Mouse (Mus musculus): ENCODE data around the gene Sf3b6. TPM values are rescaled to one million over a fixed set of nuclear protein-coding genes. Genes with fewer than 3 reads are reported as not detected.
A peak's percentile ranks its signal among the peaks of the same experiment; 100 is the strongest.

The Sf3b6 gene
- polyA plus RNA-seq, 1 experiment from 2014 or later, result 405 TPM

GRCm38 (mm10) chr12:4816680-4817360 is 524 bp upstream of the Sf3b6 start:
- DNase-seq (ENCODE audit: low spot score) (no peak), ATAC-seq (peak; percentile 3; the same call in 1 of the 2 replicates)
- Histone ChIP-seq H3K9ac (ENCODE audit: low read length) (peak overlapping the region; percentile 69), H3K27ac (ENCODE audit: low read depth, low read length) (peak overlapping the region; percentile 74; the same call in 1 of the 2 replicates), H3K4me1 (ENCODE audit: control insufficient read depth, insufficient read depth, low read length) (peaks cover 7% of the 10 kb centered on the region), H3K9me3 (replicated peaks; ENCODE audit: control insufficient read depth, low read length) (no peaks in the 10 kb centered on the region), H3K36me3 (ENCODE audit: control insufficient read depth, insufficient read depth, low read length) (peaks cover 13% of the 10 kb centered on the region), H3K27me3 (replicated peaks; ENCODE audit: control insufficient read depth, insufficient read depth, low read length) (no peaks in the 10 kb centered on the region), H3K4me3 (ENCODE audit: low read depth, low read length) (peak overlapping the region; percentile 81), H3K4me2 (ENCODE audit: low read length) (peak overlapping the region; percentile 59)
- WGBS, result 9% methylated on average over 24 of the region's 24 CpGs

- WGBS, result 69% methylated on average over 3 of the region's 3 CpGs
- Histone ChIP-seq H3K9me3 (replicated peaks; ENCODE audit: control insufficient read depth, low read length) (no peaks in the 10 kb centered on the region), H3K4me2 (ENCODE audit: low read length) (no peak overlapping the region), H3K4me3 (ENCODE audit: low read depth, low read length) (no peak overlapping the region), H3K36me3 (ENCODE audit: control insufficient read depth, insufficient read depth, low read length) (peaks cover 58% of the 10 kb centered on the region), H3K4me1 (ENCODE audit: control insufficient read depth, insufficient read depth, low read length) (no peaks in the 10 kb centered on the region), H3K9ac (ENCODE audit: low read length) (no peak overlapping the region), H3K27me3 (replicated peaks; ENCODE audit: control insufficient read depth, insufficient read depth, low read length) (no peaks in the 10 kb centered on the region), H3K27ac (ENCODE audit: low read depth, low read length) (no peak overlapping the region)
- no peak for DNase-seq (ENCODE audit: low spot score)
- ATAC-seq, result no peak
These were observed 9.9 kb downstream of the Sf3b6 start for GRCm38 (mm10) chr12:4827256-4827655.

GRCm38 (mm10) chr12:4836959-4837358 is 19.6 kb downstream of the Sf3b6 start:
- Histone ChIP-seq H3K9me3 (replicated peaks; ENCODE audit: control insufficient read depth, low read length) (no peaks in the 10 kb centered on the region), H3K9ac (ENCODE audit: low read length) (no peak overlapping the region), H3K27me3 (replicated peaks; ENCODE audit: control insufficient read depth, insufficient read depth, low read length) (peaks cover 6% of the 10 kb centered on the region; the same call in 1 of the 2 replicates), H3K36me3 (ENCODE audit: control insufficient read depth, insufficient read depth, low read length) (0 out of 2 replicates have a peak, but pooled peaks cover 4% of the 10 kb centered on the region), H3K4me1 (ENCODE audit: control insufficient read depth, insufficient read depth, low read length) (no peaks in the 10 kb centered on the region), H3K27ac (ENCODE audit: low read depth, low read length) (no peak overlapping the region), H3K4me2 (ENCODE audit: low read length) (no peak overlapping the region), H3K4me3 (ENCODE audit: low read depth, low read length) (no peak overlapping the region)
- 58% methylated on average over 4 of the region's 4 CpGs for WGBS
- ATAC-seq, result no peak
- DNase-seq (ENCODE audit: low spot score), result no peak

GRCm38 (mm10) chr12:4840010-4840409 is 22.7 kb downstream of the Sf3b6 start:
- Histone ChIP-seq H3K9ac (ENCODE audit: low read length) (no peak overlapping the region), H3K27me3 (replicated peaks; ENCODE audit: control insufficient read depth, insufficient read depth, low read length) (peaks cover 6% of the 10 kb centered on the region; the same call in 1 of the 2 replicates), H3K36me3 (ENCODE audit: control insufficient read depth, insufficient read depth, low read length) (no peaks in the 10 kb centered on the region), H3K4me2 (ENCODE audit: low read length) (no peak overlapping the region; the same call in 1 of the 2 replicates), H3K4me1 (ENCODE audit: control insufficient read depth, insufficient read depth, low read length) (peaks cover 7% of the 10 kb centered on the region; the same call in 1 of the 2 replicates), H3K9me3 (replicated peaks; ENCODE audit: control insufficient read depth, low read length) (no peaks in the 10 kb centered on the region), H3K27ac (ENCODE audit: low read depth, low read length) (no peak overlapping the region), H3K4me3 (ENCODE audit: low read depth, low read length) (no peak overlapping the region)
- DNase-seq (ENCODE audit: low spot score) (no peak), ATAC-seq (no peak)
- whole genome bisulfite sequencing, result 55% methylated on average over 6 of the region's 6 CpGs

GRCm38 (mm10) chr12:4840741-4841140 is 23.4 kb downstream of the Sf3b6 start:
- peaks cover 6% of the 10 kb centered on the region; the same call in 1 of the 2 replicates for H3K27me3 ChIP-seq (replicated peaks; ENCODE audit: control insufficient read depth, insufficient read depth, low read length)
- peak overlapping the region; percentile 77 for H3K9ac ChIP-seq (ENCODE audit: low read length)
- ATAC-seq (no peak), DNase-seq (ENCODE audit: low spot score) (peak; percentile 20)
- peaks cover 7% of the 10 kb centered on the region; the same call in 1 of the 2 replicates for H3K4me1 ChIP-seq (ENCODE audit: control insufficient read depth, insufficient read depth, low read length)
- H3K27ac ChIP-seq (ENCODE audit: low read depth, low read length), result no peak overlapping the region
- no peaks in the 10 kb centered on the region for H3K36me3 ChIP-seq (ENCODE audit: control insufficient read depth, insufficient read depth, low read length)
- H3K4me3 ChIP-seq (ENCODE audit: low read depth, low read length), result peak overlapping the region; percentile 70
- 2% methylated on average over 11 of the region's 11 CpGs for WGBS
- peak overlapping the region; percentile 92 for H3K4me2 ChIP-seq (ENCODE audit: low read length)
- no peaks in the 10 kb centered on the region for H3K9me3 ChIP-seq (replicated peaks; ENCODE audit: control insufficient read depth, low read length)

- Histone ChIP-seq H3K4me2 (ENCODE audit: low read length) (peak within 1 kb of the TSS; percentile 92), H3K9ac (ENCODE audit: low read length) (peak within 1 kb of the TSS; percentile 77), H3K27ac (ENCODE audit: low read depth, low read length) (no peak within 1 kb of the TSS), H3K9me3 (replicated peaks; ENCODE audit: control insufficient read depth, low read length) (no peaks in the 10 kb centered on the region), H3K4me1 (ENCODE audit: control insufficient read depth, insufficient read depth, low read length) (peaks cover 7% of the 10 kb centered on the region; the same call in 1 of the 2 replicates), H3K27me3 (replicated peaks; ENCODE audit: control insufficient read depth, insufficient read depth, low read length) (peaks cover 6% of the 10 kb centered on the region; the same call in 1 of the 2 replicates), H3K36me3 (ENCODE audit: control insufficient read depth, insufficient read depth, low read length) (no peaks in the 10 kb centered on the region), H3K4me3 (ENCODE audit: low read depth, low read length) (peak within 1 kb of the TSS; percentile 70)
- WGBS, result 1% methylated on average over 36 of the region's 37 CpGs
- DNase-seq (ENCODE audit: low spot score) (peak; percentile 48), ATAC-seq (peak; percentile 43)
These were observed 24.1 kb downstream of the Sf3b6 start, which contains the start of gene Fkbp1b for GRCm38 (mm10) chr12:4841392-4841887. Fkbp1b (minus strand) TSS chr12:4841591.

GRCm38 (mm10) chr12:4842456-4842855 is 25.1 kb downstream of the Sf3b6 start:
- no peak overlapping the region for H3K9ac ChIP-seq (ENCODE audit: low read length)
- no peak overlapping the region for H3K27ac ChIP-seq (ENCODE audit: low read depth, low read length)
- peaks cover 7% of the 10 kb centered on the region; the same call in 1 of the 2 replicates for H3K4me1 ChIP-seq (ENCODE audit: control insufficient read depth, insufficient read depth, low read length)
- H3K36me3 ChIP-seq (ENCODE audit: control insufficient read depth, insufficient read depth, low read length), result no peaks in the 10 kb centered on the region
- H3K4me3 ChIP-seq (ENCODE audit: low read depth, low read length), result no peak overlapping the region
- H3K4me2 ChIP-seq (ENCODE audit: low read length), result no peak overlapping the region
- no peak; the same call in 1 of the 2 replicates for ATAC-seq
- peaks cover 6% of the 10 kb centered on the region; the same call in 1 of the 2 replicates for H3K27me3 ChIP-seq (replicated peaks; ENCODE audit: control insufficient read depth, insufficient read depth, low read length)
- WGBS, result 87% methylated on average over 8 of the region's 8 CpGs
- no peak for DNase-seq (ENCODE audit: low spot score)
- H3K9me3 ChIP-seq (replicated peaks; ENCODE audit: control insufficient read depth, low read length), result no peaks in the 10 kb centered on the region

- ATAC-seq (peak; percentile 95), DNase-seq (ENCODE audit: low spot score) (peak; percentile 97)
- Histone ChIP-seq H3K4me2 (ENCODE audit: low read length) (peak within 1 kb of the TSS; percentile 73), H3K27ac (ENCODE audit: low read depth, low read length) (no peak within 1 kb of the TSS; the same call in 1 of the 2 replicates), H3K27me3 (replicated peaks; ENCODE audit: control insufficient read depth, insufficient read depth, low read length) (peaks cover 6% of the 10 kb centered on the region; the same call in 1 of the 2 replicates), H3K4me1 (ENCODE audit: control insufficient read depth, insufficient read depth, low read length) (peaks cover 7% of the 10 kb centered on the region; the same call in 1 of the 2 replicates), H3K36me3 (ENCODE audit: control insufficient read depth, insufficient read depth, low read length) (no peaks in the 10 kb centered on the region), H3K9me3 (replicated peaks; ENCODE audit: control insufficient read depth, low read length) (no peaks in the 10 kb centered on the region), H3K4me3 (ENCODE audit: low read depth, low read length) (peak within 1 kb of the TSS; percentile 64), H3K9ac (ENCODE audit: low read length) (peak within 1 kb of the TSS; percentile 67)
- 2% methylated on average over 30 of the region's 30 CpGs for WGBS
These were observed 25.7 kb downstream of the Sf3b6 start, which contains the start of gene Wdcp for GRCm38 (mm10) chr12:4842890-4843597. Wdcp (plus strand) TSS chr12:4843303.
